Comparison of ENCODE assay signal across 7 mouse cellular contexts in genomic region chr6:127617258-127618025, GRCm38 (mm10). TPM values are rescaled to one million over a fixed set of nuclear protein-coding genes. Genes with fewer than 3 reads are reported as not detected.
DNase-seq lines count a peak whose midpoint lies in the region; ATAC-seq and TF ChIP-seq lines count a peak whose summit lies in the region.

No protein-coding gene starts in this region.

- DNase-seq in thymus, adult 2 months: peak; percentile 23
- DNase-seq in thymus, adult 18-20 months: no peak
- peak; percentile 25 for DNase-seq in c-Kit-positive CD71-negative TER-119-negative erythroid progenitor cells, embryonic 14.5 days (ENCODE audit: low read depth)
- DNase-seq in kidney, adult 9 months: peak; percentile 17
- DNase-seq in lung, postnatal 10 days: peak; percentile 68
- peak; percentile 45 for DNase-seq in right cerebral cortex, postnatal 14 days

- no peaks in the 10 kb centered on the region for H3K9me3 ChIP-seq in forebrain, embryonic 15.5 days

- H3K4me1 ChIP-seq in thymus, adult 2 months (replicated peaks; ENCODE audit: control insufficient read depth, insufficient read depth, low read length): no peaks in the 10 kb centered on the region
- H3K4me1 ChIP-seq in forebrain, embryonic 15.5 days: peaks cover 13% of the 10 kb centered on the region

- H3K9ac ChIP-seq in forebrain, embryonic 15.5 days (replicated peaks): no peak overlapping the region

- WGBS in thymus, adult 2 months: 48% methylated on average over 10 of the region's 10 CpGs
- WGBS in forebrain, embryonic 15.5 days: 29% methylated on average over 10 of the region's 10 CpGs

- no peaks in the 10 kb centered on the region for H3K27me3 ChIP-seq in thymus, adult 2 months (ENCODE audit: control insufficient read depth, insufficient read depth, low read length)
- H3K27me3 ChIP-seq in forebrain, embryonic 15.5 days: no peaks in the 10 kb centered on the region

- TF ChIP-seq CTCF in thymus, adult 2 months (IDR thresholded peaks at IDR 0.05; ENCODE audit: borderline replicate concordance, control insufficient read depth, extremely low read depth, insufficient read depth, low read length, poor library complexity): peak; percentile 60; the same call in 1 of the 2 replicates

- no peaks in the 10 kb centered on the region for H3K36me3 ChIP-seq in thymus, adult 2 months (ENCODE audit: control insufficient read depth, insufficient read depth, low read length)
- no peaks in the 10 kb centered on the region for H3K36me3 ChIP-seq in forebrain, embryonic 15.5 days

- 0 out of 2 replicates have a peak, but pooled peaks have one; percentile 20 for ATAC-seq in forebrain, embryonic 15.5 days (replicated peaks)

- TF ChIP-seq POLR2A in thymus, adult 2 months (IDR thresholded peaks at IDR 0.05; ENCODE audit: control insufficient read depth, extremely low read depth, insufficient read depth, low read length, poor library complexity): no peak

- H3K4me3 ChIP-seq in thymus, adult 2 months (ENCODE audit: control insufficient read depth, insufficient read depth, low read length): no peak overlapping the region
- no peak overlapping the region for H3K4me3 ChIP-seq in forebrain, embryonic 15.5 days

- H3K27ac ChIP-seq in thymus, adult 2 months (ENCODE audit: control insufficient read depth, insufficient read depth, low read length): no peak overlapping the region
- no peak overlapping the region for H3K27ac ChIP-seq in forebrain, embryonic 15.5 days (replicated peaks)

- H3K4me2 ChIP-seq in forebrain, embryonic 15.5 days (replicated peaks): no peak overlapping the region

RNA-seq across cellular contexts. Expression of gene Cracr2a, which starts 56.3 kb away (rescaled TPM):
- 6.2 and 6.6 TPM in 2 replicates for polyA plus RNA-seq in thymus, adult 2 months (2012; rRNA removed)
- polyA plus RNA-seq in forebrain, embryonic 15.5 days (2015; fragmentation: Nextera tagmentation; extraction: Ambion mirVana): 0.13 and 0.31 TPM in 2 replicates

Comparison
In these comparisons a context has a peak if more than half of its experiments do, and no peak if none do; other contexts are left out.
1. DNase-seq: peak in thymus, adult 2 months (single experiment), c-Kit-positive CD71-negative TER-119-negative erythroid progenitor cells, embryonic 14.5 days (single experiment), kidney, adult 9 months (single experiment), lung, postnatal 10 days (single experiment) and right cerebral cortex, postnatal 14 days (single experiment); none in thymus, adult 18-20 months (0 of 2).